Mouse (Mus musculus) lung, postnatal 14 days (tissue): Measurements from ENCODE around the gene Plcd3.

Experiments used
- DNase-seq: peaks from one replicate; pipeline ENCODE4 v3.0.0; 2021

Plcd3 gene

DNA sequence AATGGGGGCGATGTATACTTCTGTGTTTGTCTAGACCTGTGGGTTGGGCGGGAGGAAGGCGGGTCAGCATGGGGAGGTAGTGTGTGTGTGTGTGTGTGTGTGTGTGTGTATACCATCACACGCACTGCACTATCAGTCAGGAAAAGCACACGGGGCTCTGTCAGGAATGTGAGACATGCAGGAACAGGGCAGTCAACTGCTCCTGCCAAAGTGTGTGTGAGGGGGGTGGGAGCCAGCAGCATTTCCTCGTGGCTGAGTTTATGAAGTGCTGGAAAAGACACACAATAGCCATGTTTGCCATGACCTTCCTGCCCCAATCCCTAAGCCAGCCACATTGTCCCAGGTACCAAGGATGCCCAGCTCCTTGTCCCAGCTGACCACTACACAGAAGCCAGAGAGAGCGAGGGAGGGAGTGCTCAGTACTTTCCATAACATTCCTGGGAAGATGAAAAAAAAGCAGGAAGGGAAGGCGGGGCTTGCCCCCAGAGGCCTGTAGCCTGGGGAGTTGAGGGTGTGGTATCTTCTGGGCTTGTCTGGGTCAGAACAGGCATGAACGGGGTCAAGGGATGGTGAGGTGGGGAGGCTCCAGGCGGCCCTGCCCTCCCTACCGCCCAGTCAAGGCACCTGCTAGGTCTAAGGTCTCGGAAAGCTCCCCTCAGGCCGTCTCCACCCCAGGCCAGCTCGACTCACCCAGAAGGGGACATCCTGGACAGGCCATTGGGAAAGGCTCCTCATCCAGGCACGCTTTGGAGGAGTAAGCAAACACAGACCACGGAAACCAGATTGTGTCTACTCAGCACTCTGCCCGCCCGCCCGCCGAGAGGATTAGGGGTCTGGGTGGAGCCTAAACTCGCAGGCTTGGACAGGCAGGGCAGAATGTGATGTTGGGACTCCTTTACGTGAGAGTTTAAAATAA lies 4.2 kb downstream of the Plcd3 start:
- no peak for DNase-seq

- no peak for DNase-seq
Measured at GRCm38 (mm10) chr11:103095801-103096200, 5.7 kb downstream of the Plcd3 start.

GRCm38 (mm10) chr11:103095107-103095670 lies 6.3 kb downstream of the Plcd3 start:
- DNase-seq = no peak

DNA sequence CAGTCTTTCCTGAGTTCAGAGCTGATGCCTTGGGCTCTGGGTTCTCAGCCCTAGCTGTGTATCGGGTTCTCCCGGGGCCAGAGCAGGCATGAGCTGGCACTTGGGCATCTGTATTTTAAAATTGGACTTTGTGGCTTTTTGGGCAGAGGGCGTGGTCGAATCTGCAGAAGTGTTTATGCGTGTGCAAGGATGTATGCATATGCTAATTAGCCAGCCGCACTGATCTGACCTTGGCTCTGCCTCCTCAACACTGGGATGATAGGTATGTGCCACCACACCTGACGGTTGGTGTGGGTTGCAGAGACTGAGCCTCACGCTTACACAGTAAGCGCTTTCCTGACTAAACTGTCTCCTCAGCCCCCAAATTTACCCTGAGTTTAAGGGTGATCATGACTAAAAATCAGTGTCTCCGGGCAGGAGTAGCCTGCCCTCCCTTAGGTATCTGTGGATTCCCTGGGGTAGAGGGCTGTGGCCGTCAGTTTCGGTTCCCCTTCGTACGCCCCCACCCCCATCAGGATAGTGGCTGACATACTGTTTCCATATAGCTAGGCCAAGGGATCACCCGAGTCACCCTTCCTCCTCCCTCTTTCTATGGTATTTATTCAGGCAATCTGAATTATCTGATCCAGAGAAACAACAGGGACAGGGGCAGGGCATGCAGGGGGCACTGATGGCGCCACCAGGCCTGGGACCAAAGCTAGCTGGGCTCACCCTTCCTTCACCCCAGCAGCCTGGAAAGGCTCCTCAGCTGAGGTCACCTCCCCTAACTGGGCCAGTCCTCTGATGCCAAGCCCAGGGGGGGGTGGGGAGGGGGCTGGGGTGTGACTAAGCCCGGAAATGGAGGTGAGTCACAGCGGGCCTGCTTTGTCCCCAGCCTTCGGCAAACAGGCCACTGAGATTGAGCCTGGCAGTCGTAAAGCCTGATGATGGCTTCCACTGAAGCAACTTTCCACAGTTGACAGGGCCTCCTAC lies 7.3 kb downstream of the Plcd3 start:
- no peak for DNase-seq

- DNase-seq = no peak
Measured at GRCm38 (mm10) chr11:103093306-103093705, 8.2 kb downstream of the Plcd3 start.

DNA sequence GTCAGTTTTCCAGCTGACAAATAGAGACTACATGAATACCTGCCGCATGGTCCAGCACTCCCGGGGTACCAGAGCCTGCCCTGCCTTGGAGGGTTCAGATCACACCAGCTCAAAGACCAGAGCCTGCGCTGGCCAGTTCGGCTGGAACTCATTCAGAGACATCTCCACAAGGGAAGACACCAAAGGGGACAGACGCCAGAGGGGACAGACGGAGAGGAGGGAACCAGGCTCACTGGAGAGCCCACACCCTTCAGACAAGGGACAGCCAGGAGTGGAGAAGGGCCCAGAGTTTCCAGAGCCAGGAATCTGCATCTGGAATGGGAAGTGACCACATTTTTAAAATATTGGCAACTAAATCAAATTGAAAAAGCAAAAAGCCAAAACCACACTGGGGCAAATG lies 19.8 kb downstream of the Plcd3 start:
- DNase-seq = no peak

- no peak for DNase-seq
Measured at GRCm38 (mm10) chr11:103080323-103081091, 21.0 kb downstream of the Plcd3 start.

GRCm38 (mm10) chr11:103078131-103078530 lies 23.3 kb downstream of the Plcd3 start:
- DNase-seq = no peak

GRCm38 (mm10) chr11:103076581-103076980 lies 24.9 kb downstream of the Plcd3 start:
- no peak for DNase-seq

- DNase-seq = no peak
Measured at GRCm38 (mm10) chr11:103076010-103076409, 25.4 kb downstream of the Plcd3 start.

- peak; percentile 41 for DNase-seq
Measured at GRCm38 (mm10) chr11:103074796-103075323, 26.6 kb downstream of the Plcd3 start.

DNA sequence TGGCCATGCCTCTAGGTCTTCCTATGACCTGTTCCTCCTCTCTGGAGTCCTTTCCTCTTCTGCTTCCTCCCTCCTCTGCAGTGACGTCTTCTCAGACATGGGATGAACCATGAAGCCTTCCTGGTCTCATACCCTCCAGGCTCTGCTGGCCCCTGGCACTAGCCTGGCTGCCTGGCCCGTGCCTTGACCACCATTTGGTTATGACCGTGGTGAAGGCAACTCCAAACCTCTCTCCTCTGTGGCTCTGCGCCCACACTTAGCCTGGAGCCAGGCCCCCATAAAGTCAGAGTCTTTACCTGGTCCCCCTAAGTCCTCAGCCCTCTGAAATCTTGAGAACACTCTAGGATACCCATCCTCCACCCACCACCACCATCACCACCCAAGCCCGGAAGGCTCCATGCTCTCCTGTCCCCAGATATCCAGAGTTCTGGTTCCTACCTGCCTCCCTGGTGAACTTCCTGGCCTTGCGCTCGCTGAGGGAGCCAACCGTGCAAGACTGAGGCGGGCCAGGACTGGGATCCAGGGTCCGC lies 27.3 kb downstream of the Plcd3 start:
- DNase-seq = no peak

- DNase-seq = no peak
Measured at GRCm38 (mm10) chr11:103073671-103074070, 27.8 kb downstream of the Plcd3 start.

DNA sequence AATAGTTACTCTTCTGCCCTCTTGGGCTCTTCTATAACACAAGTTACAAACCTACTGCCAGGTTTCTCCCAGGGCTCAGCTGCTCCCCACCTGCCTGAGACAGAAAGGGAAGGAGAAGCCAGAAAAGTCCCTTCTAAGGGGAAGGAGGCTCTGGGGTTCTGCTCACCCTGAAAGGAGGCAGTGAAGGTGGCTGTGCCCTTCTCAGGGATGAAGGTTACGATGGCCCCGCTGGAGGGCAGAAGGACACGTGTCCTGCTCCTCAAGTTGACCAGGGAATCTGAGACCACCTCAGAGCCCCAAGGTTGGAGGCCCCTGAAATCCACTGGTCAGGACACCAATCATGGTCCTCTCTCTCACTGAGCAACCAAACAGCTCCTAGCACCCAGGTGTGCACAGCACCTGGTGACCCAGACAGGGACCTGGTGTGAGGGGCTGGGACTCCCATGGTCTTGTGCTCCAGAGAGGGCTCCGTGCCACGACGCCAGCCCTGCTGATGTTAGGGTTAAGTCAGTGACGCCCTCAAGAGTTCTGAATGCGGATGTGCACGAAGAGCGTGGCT lies 31.1 kb downstream of the Plcd3 start:
- DNase-seq = no peak

DNA sequence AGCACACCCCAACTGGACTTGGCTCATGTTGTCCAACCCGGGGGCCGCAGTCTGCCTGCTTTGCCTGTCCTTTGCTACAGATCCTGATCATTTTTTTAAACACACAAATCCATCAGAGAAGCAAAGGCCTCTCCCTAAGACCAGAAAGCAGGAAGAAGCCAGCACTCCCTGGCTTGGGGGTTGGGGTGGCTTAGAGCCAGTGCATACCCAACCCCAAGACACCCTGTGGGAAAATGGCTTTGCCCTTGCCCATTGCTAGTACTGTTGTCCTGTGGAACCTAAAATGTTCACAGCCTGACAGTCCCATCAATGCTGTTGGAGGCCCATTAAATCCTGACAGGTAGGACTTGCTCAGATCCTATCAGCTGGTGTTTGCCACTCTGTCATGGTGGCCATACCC lies 31.7 kb downstream of the Plcd3 start:
- DNase-seq = no peak

DNA sequence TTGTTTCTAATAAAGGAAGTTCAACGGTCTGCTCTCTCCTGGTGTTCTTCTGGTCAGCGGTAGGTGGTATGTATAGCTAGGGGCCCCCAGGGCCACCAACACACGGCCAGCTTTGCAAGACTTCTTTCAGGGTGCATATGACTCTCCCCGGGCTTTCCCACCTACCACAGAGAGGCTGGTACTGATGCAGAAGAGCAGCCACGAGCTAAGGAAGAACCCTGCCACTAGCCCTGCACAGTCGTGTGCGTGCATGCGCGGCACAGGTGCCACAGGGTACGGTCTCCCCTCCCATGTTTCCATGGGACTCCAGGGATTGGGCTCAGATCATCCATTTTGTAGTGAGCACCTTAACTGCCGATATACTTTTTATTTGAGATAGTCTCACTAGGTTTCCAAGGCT lies 32.6 kb downstream of the Plcd3 start:
- DNase-seq = no peak

- DNase-seq = no peak
Measured at GRCm38 (mm10) chr11:103068272-103068671, 33.2 kb downstream of the Plcd3 start.

- DNase-seq = peak; percentile 45
Measured at GRCm38 (mm10) chr11:103067457-103068001, 33.9 kb downstream of the Plcd3 start.

- DNase-seq = no peak
Measured at GRCm38 (mm10) chr11:103067051-103067361, 34.5 kb downstream of the Plcd3 start.

DNA sequence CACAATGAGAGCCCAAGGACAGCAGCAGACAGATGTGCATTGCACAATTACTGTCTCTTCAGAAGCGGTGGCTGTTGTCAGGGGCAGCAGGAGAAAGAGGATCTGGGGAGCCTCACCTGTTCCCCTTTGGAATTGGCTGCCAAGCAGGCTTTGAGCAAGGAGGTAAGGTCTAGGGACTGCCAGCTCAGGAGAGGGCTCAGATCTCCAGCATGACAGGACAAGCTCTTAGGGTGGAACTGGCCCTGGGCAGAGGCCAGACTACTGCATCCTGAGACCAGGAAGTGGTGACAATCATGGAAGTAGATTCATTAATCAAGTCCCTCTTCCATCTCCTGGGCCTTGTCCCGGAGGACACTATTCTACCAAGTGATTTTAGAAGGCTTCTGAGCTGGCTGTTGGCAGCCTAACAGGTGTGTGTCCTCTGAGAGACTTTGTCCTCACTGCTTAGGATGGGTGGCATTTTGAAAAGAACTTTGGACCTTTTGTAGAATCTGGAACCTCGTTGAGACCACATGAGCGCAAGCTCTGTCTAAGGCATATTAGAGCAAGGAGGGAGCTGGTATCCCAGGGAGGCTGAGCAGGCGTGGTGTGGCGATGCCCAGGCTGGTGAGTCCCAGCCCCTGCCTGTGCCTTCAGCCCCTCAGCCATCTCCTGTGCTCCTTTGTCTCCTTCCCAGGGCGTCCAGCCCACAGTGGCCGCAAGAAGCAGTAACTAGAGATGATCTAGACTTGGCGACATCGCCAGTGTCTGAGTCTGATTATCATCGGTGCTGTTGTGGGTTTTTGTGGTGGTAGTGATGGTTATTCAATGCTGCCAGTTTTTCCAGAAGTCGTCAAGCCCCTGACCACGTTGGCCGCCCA lies 35.0 kb downstream of the Plcd3 start:
- no peak for DNase-seq
